Mouse (Mus musculus) liver, adult 2 months (tissue): Measurements from ENCODE around the gene Amfr.

ENCODE experiments used
- CTCF ChIP-seq: fragments of 200-500 bp; IDR thresholded peaks from 2 replicates; pipeline ENCODE4 v1.5.1; 2011; ENCODE audit warnings: low read depth, low read length, control low read depth
- POLR2A ChIP-seq: fragments of 200-500 bp; IDR thresholded peaks from 2 replicates; pipeline ENCODE4 v1.6.1; 2011; ENCODE audit warnings: low read length, control low read depth; ENCODE audit not compliant: insufficient read depth; ENCODE audit errors: extremely low read depth

DNA sequence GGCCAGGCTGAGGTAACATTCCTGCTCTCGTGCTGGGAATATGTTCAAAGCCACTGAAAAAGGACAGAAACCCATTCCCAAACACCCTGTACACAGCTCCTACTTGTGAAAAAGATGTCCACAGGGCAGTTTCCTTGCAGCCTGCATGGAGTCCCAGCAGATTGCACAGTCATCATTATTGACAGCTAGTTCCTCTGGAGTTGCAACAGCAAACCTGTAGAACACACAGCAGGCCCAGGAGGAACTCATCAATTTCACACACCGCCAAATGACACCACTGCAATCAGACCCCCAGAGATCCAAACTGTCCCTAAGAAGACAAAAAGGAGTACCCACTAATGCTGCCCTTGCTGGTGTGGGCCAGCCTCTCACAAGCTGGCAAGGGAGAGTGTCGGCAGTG is 27.9 kb downstream of the Amfr start:
- no peak for TF ChIP-seq CTCF
- no peak for TF ChIP-seq POLR2A
